Mouse (Mus musculus) c-Kit-positive CD71-positive TER-119-negative erythroid progenitor cells, embryonic 14.5 days (primary cell): ENCODE data around the gene Jsrp1.

Experiments
- DNase-seq: peaks from one replicate; pipeline ENCODE4 v3.0.0-alpha.2; 2013; ENCODE audit warnings: low read depth

Jsrp1 gene

GRCm38 (mm10) chr10:80810084-80810483 lies 3.2 kb downstream of the Jsrp1 start:
- DNase-seq, result no peak

GRCm38 (mm10) chr10:80808985-80809632 lies 4.2 kb downstream of the Jsrp1 start:
- no peak for DNase-seq

- DNase-seq, result no peak
Observed at GRCm38 (mm10) chr10:80808099-80808984, 5.0 kb downstream of the Jsrp1 start.

GRCm38 (mm10) chr10:80807057-80807627 lies 6.2 kb downstream of the Jsrp1 start:
- DNase-seq, result no peak

- no peak for DNase-seq
Observed at GRCm38 (mm10) chr10:80806341-80807056, 6.8 kb downstream of the Jsrp1 start.

- DNase-seq, result peak; percentile 69
Observed at GRCm38 (mm10) chr10:80805925-80806324, 7.4 kb downstream of the Jsrp1 start.

GRCm38 (mm10) chr10:80805322-80805721 lies 8.0 kb downstream of the Jsrp1 start:
- no peak for DNase-seq

GRCm38 (mm10) chr10:80804916-80805315 lies 8.4 kb downstream of the Jsrp1 start, which contains the start of gene Amh:
Gene Amh (plus strand): TSS chr10:80805243.
- no peak for DNase-seq

GRCm38 (mm10) chr10:80804340-80804739 lies 9.0 kb downstream of the Jsrp1 start:
- DNase-seq, result no peak

GRCm38 (mm10) chr10:80802996-80803395 lies 10.3 kb downstream of the Jsrp1 start:
- DNase-seq, result no peak

- DNase-seq, result no peak
Observed at GRCm38 (mm10) chr10:80802204-80802912, 10.9 kb downstream of the Jsrp1 start.

GRCm38 (mm10) chr10:80799070-80799566 lies 14.2 kb downstream of the Jsrp1 start:
- no peak for DNase-seq

- peak; percentile 93 for DNase-seq
Observed at GRCm38 (mm10) chr10:80798150-80799006, 14.9 kb downstream of the Jsrp1 start, which contains the start of the genes Sf3a2 and Plekhj1. Gene Sf3a2 (plus strand): TSS chr10:80798198. Gene Plekhj1 (minus strand): TSS chr10:80798626.

- no peak for DNase-seq
Observed at GRCm38 (mm10) chr10:80797186-80798149, 15.8 kb downstream of the Jsrp1 start.

GRCm38 (mm10) chr10:80796307-80796848 lies 16.9 kb downstream of the Jsrp1 start:
- no peak for DNase-seq

- no peak for DNase-seq
Observed at GRCm38 (mm10) chr10:80794750-80795149, 18.5 kb downstream of the Jsrp1 start.

GRCm38 (mm10) chr10:80793803-80794202 lies 19.5 kb downstream of the Jsrp1 start:
- no peak for DNase-seq

- DNase-seq, result no peak
Observed at GRCm38 (mm10) chr10:80793033-80793784, 20.1 kb downstream of the Jsrp1 start.
